Mouse (Mus musculus) ovary, adult 10 weeks (tissue): ENCODE data around the gene Hapln2. TPM values are rescaled to one million over a fixed set of nuclear protein-coding genes. Genes with fewer than 3 reads are reported as not detected.

Experiments
- polyA plus RNA-seq: library from polyadenylated mRNA; stranded (reverse); fragments of 350-450 nt; fragmentation: Illumina TruSeq; extraction: RNeasy Lipid Tissue Mini Kit (QIAGEN cat#74804); gene quantifications from one replicate; pipeline ENCODE4 v1.2.3, GENCODE M21; 2014

Hapln2 gene
- polyA plus RNA-seq: not detected

DNA sequence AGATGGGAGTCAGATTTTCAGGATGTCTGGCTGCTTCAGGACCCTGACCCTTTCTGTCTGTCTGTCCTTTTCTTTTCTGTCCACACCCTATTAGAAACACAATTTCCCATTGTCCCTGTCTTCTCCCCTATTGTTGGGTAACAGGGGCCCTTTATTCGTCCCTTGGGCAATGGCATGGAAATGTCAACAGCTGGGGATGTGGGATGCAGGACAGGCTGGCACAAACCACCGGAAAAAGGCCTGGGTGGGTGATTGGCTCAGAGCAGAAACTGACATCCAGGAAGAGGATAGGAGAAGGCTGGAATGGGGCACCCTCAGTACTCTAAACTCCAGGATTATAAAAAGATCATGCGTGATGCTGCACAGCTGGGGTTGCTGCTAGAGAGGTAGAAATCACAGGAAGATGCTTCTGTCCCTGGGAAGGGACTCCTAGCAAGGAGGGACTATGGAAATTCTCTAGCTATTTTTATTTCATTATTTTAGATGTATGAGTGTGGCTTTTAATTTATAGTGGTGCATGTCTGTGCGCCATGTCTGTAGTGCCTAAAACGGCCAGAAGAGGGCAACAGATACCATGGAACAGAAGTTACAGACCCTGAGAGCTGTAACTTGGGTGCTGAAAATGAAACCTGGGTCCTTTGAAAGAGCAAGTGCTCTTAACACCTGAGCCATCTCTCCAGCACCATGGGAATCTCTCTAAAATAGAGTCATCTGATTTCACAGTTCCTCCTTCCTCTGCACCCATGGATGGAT is at the start of gene Hapln2:
Gene Hapln2, minus strand, starts transcription at position 150 of the 753 bp plus-strand sequence.

DNA sequence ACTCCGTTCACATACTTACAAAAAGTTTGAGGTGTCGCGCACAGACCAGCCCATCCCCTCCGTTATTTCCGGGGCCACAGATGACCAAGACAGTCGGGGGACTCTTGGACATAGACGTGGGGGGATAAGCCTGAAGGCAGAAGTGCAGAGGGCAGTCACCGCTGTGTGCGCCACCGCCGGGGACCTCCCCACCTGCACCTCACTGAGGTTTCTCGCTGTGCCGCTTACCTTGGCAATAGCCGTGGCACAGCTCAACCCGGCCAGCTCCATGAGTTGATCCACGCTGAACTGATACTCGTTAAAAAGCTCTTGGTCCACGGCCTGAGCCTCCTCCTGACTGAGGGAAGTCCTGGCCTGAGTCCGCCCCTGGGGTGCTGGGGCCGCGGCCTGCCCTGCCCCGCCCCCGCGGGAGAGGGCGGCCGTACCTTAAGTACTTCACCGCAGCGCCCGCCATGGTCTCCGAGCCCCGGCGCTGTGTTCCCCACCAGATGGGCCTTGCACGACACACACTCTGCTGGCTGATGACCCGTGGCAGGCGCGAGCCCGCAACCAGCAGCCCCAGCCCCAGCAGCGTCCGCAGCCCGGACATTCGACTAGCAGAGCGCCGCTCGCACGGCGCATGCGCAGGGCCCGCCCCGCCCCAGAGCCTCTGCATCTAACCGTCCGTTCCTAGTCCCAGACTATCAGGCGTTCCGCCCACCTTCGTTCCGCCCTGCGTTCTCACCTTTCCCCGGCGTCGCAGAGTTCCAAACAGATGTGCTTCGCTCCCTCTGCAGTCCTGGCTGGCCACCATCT is 30.7 kb upstream of the Hapln2 start, which contains the start of gene Naxe:
Gene Naxe, minus strand, starts transcription at position 594 of the 795 bp plus-strand sequence.

DNA sequence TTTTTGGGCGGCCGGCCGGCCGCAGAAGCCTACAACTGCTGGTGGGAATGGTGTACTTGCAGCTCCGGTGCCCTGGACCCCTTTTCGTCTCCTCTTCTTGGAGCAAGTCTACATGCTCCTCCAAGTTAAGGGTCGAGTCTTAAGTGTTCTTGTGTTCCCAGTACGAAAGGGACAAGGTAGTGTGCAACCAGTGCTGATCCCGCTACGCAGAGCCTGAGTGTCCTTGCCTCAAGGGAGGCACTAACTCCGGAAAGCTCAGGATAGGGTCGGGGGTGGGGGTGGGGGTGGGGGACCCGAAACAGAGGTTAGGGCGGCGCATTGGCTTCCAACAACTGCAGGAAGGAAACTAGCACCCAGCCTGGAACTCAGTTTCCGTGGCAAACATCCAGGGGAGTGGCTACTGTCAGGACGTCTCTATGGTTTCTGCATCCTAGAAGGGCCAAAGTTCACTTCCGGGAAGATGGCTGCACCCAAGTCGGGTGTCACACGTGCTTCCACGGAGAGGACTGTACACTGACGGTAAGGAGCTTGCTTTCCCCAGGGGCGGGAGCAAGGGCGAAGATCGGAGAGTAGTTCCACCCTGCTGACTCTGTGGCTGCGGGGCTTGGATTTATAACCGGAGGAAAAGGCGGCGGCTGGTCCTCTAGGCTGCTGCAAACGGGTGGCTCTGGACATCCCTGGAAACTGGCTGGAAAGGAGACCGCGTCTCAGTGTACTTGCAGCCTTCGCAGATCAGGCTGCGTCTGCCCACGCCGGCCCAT is 15.5 kb upstream of the Hapln2 start, which contains the start of gene Gpatch4:
Gene Gpatch4, plus strand, starts transcription at position 448 of the 761 bp plus-strand sequence.

DNA sequence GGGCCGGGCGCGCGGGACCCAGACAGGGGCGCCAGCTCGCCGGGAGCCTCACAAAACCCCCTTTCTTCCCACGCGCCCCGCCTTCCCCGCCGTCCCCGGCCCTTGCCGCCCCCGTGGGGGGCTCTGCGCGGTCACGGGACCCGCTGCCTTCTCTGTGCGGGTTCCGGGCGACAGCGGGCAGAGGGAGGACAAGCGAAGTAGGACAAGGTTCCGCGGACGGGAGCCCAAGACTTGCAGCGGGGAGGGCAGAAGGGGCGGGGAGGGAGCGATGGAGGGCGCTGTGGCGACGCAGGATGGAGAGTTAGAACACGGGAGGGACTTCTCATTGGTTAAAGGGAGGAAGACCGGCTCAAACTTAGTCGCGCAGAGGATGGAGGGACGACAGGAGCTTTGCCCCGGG is 27.2 kb downstream of the Hapln2 start, which contains the start of gene Bcan:
Gene Bcan, minus strand, starts transcription at position 50 of the 400 bp plus-strand sequence.

Other genes starting within 250 kb of the Hapln2 start
- not detected for gene Ntrk1, start 232.4 kb downstream of the Hapln2 start, polyA plus RNA-seq
- gene Insrr, start 230.6 kb downstream of the Hapln2 start, polyA plus RNA-seq: not detected
- 1.1 TPM for gene Pear1, start 203.3 kb downstream of the Hapln2 start, polyA plus RNA-seq
- gene Sh2d2a, start 180.8 kb downstream of the Hapln2 start, polyA plus RNA-seq: 0.14 TPM
- 3.7 TPM for gene Prcc, start 142.0 kb downstream of the Hapln2 start, polyA plus RNA-seq
- 146 TPM for gene Hdgf, start 121.3 kb downstream of the Hapln2 start, polyA plus RNA-seq
- gene Mrpl24, start 108.1 kb downstream of the Hapln2 start, polyA plus RNA-seq: 52.2 TPM
- gene Isg20l2, start 97.3 kb downstream of the Hapln2 start, polyA plus RNA-seq: 42.8 TPM
- 5.2 TPM for gene Rrnad1, start 96.9 kb downstream of the Hapln2 start, polyA plus RNA-seq
- 20.6 TPM for gene Crabp2, start 78.9 kb downstream of the Hapln2 start, polyA plus RNA-seq
- gene Nes, start 56.5 kb downstream of the Hapln2 start, polyA plus RNA-seq: 8.0 TPM
- gene Bcan, start 27.4 kb downstream of the Hapln2 start, polyA plus RNA-seq: 0.74 TPM
- 8.7 TPM for gene Gpatch4, start 15.5 kb upstream of the Hapln2 start, polyA plus RNA-seq
- gene Naxe, start 30.9 kb upstream of the Hapln2 start, polyA plus RNA-seq: 23.3 TPM
- not detected for gene Ttc24, start 50.7 kb upstream of the Hapln2 start, polyA plus RNA-seq
- 0.88 TPM for gene Iqgap3, start 54.4 kb upstream of the Hapln2 start, polyA plus RNA-seq
- 12.0 TPM for gene Mef2d, start 114.8 kb upstream of the Hapln2 start, polyA plus RNA-seq
- not detected for gene Rhbg, start 227.1 kb upstream of the Hapln2 start, polyA plus RNA-seq